Mouse (Mus musculus) activated CD4-positive, CD25-positive, alpha-beta regulatory T cell (primary cell): ENCODE measurements around the gene Magea3. TPM values are rescaled to one million over a fixed set of nuclear protein-coding genes. Genes with fewer than 3 reads are reported as not detected.

Experiments used
- polyA plus RNA-seq, 2 experiments: library from polyadenylated mRNA; unstranded; fragments of 100-300 nt; shearing (Covaris generic); gene quantifications; one replicate each; pipeline ENCODE4 v1.2.1; 2017

The Magea3 gene
- not detected for polyA plus RNA-seq

GRCm38 (mm10) chrX:154949405-154949804, at the start of gene Magea3:
TSS of gene Magea3 (minus strand) at chrX:154949505.

GRCm38 (mm10) chrX:154995750-154996149, 46.4 kb upstream of the Magea3 start, which contains the start of gene Magea8:
TSS of gene Magea8 (minus strand) at chrX:154995850.

GRCm38 (mm10) chrX:154935887-154936286, 13.4 kb downstream of the Magea3 start, which contains the start of gene Magea6:
TSS of gene Magea6 (minus strand) at chrX:154935987.

Other genes with a start within 250 kb of the Magea3 start
- gene Cldn34b1, start 59.2 kb downstream of the Magea3 start, polyA plus RNA-seq: not detected
- not detected for gene Magea6, start 13.5 kb downstream of the Magea3 start, polyA plus RNA-seq
- not detected for gene Magea8, start 46.3 kb upstream of the Magea3 start, polyA plus RNA-seq
- gene Magea5, start 113.6 kb upstream of the Magea3 start, polyA plus RNA-seq: not detected
- not detected for gene Magea1, start 140.3 kb upstream of the Magea3 start, polyA plus RNA-seq
- not detected for gene Magea2, start 144.2 kb upstream of the Magea3 start, polyA plus RNA-seq
- gene Cldn34b2, start 178.9 kb upstream of the Magea3 start, polyA plus RNA-seq: under 1 TPM in 1 of 2 experiments, not detected in 1; 0.16 TPM